Mouse (Mus musculus) urinary bladder, postnatal 25 days (tissue): ENCODE data around the gene Cstf1.

Source experiments
- DNase-seq: peaks from one replicate; pipeline ENCODE4 v3.0.0; 2022; ENCODE audit warnings: low spot score

Gene Cstf1

GRCm38 (mm10) chr2:172416218-172416617, 45.7 kb downstream of the Cstf1 start:
- no peak for DNase-seq

- DNase-seq = no peak
Observed at GRCm38 (mm10) chr2:172416876-172417275, 46.4 kb downstream of the Cstf1 start.

GRCm38 (mm10) chr2:172418208-172418607, 47.7 kb downstream of the Cstf1 start:
- DNase-seq = no peak

- DNase-seq = no peak
Observed at GRCm38 (mm10) chr2:172430609-172431008, 60.1 kb downstream of the Cstf1 start.
